ENCODE assay signal across 22 mouse cellular contexts in the genomic region with DNA sequence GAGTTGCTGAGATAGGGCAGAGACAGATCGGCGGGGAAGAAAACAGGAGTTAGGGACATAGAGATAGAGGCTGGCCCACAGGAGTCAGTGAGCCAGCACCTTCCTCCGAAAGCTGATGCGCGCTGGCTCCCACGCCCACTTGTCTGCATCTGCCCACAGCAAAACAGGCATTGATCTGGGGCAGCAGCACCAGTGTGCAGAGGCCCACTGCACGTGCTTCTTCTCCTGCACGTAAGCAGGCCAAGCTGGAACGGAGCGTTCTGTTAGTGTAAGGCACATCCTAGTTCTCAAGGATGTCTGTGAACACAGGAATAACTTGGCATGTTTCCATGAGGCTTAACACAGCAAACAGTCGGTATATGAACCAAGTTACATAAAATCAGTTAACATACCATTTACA. TPM values are rescaled to one million over a fixed set of nuclear protein-coding genes. Genes with fewer than 3 reads are reported as not detected.
A peak's percentile ranks its signal among the peaks of the same experiment; 100 is the strongest.
DNase-seq lines count a peak whose midpoint lies in the region; ATAC-seq and TF ChIP-seq lines count a peak whose summit lies in the region.
"Had no signal": no experiment of that assay in that cellular context is flagged by ENCODE, and none has a peak within 500 bp of the region (broad histone marks: within the 10 kb centered on the region; RNA-seq: fewer than 3 reads in every experiment).

No protein-coding gene starts in this region.

- H3K27ac ChIP-seq in cerebellum, adult 2 months (ENCODE audit: insufficient read depth, low read length) = peak overlapping the region; percentile 47; the same call in 1 of the 2 replicates
- no peak overlapping the region for H3K27ac ChIP-seq in kidney, embryonic 15.5 days
- H3K27ac ChIP-seq: heart, embryonic 13.5 days; liver, embryonic 15.5 days had no signal

- H3K9ac ChIP-seq in kidney, embryonic 15.5 days = 0 out of 2 replicates have a peak overlapping the region, but pooled peaks have one; percentile 2
- H3K9ac ChIP-seq: heart, embryonic 13.5 days; liver, embryonic 15.5 days had no signal

- no peaks in the 10 kb centered on the region for H3K27me3 ChIP-seq in cerebellum, adult 2 months (ENCODE audit: control insufficient read depth, insufficient read depth, low read length)
- H3K27me3 ChIP-seq in kidney, embryonic 15.5 days = peaks cover 22% of the 10 kb centered on the region; the same call in 1 of the 2 replicates

- H3K4me3 ChIP-seq in cerebellum, adult 2 months (replicated peaks; ENCODE audit: insufficient read depth, low read depth, low read length) = no peak overlapping the region
- H3K4me3 ChIP-seq in kidney, embryonic 15.5 days (replicated peaks) = no peak overlapping the region
- H3K4me3 ChIP-seq: heart, embryonic 13.5 days; liver, embryonic 15.5 days had no signal

- no peak for TF ChIP-seq CTCF in cerebellum, adult 2 months (IDR thresholded peaks at IDR 0.05; ENCODE audit: borderline replicate concordance, insufficient read depth, low read depth, low read length)

- WGBS in cerebellum, adult 2 months = 72% methylated on average over 11 of the region's 11 CpGs
- WGBS in kidney, embryonic 15.5 days = 81% methylated on average over 11 of the region's 11 CpGs

- H3K4me1 ChIP-seq in cerebellum, adult 2 months (ENCODE audit: control insufficient read depth, insufficient read depth, low read length) = peaks cover 43% of the 10 kb centered on the region
- peaks cover 3% of the 10 kb centered on the region; the same call in 1 of the 2 replicates for H3K4me1 ChIP-seq in kidney, embryonic 15.5 days
- H3K4me1 ChIP-seq: liver, embryonic 15.5 days had no signal

- no peak overlapping the region for H3K4me2 ChIP-seq in kidney, embryonic 15.5 days
- H3K4me2 ChIP-seq: heart, embryonic 13.5 days; liver, embryonic 15.5 days had no signal

- H3K9me3 ChIP-seq in kidney, embryonic 15.5 days (replicated peaks) = no peaks in the 10 kb centered on the region
- H3K9me3 ChIP-seq: heart, embryonic 13.5 days; liver, embryonic 15.5 days had no signal

- no peak for DNase-seq in cerebellum, adult 2 months
- DNase-seq in cerebellum, adult 8-10 months = no peak
- DNase-seq in kidney, adult 11 months = no peak
- peak; percentile 46 to 67 for DNase-seq in right cerebral cortex, adult 2 months (ENCODE audit: low spot score in 2 of 2)
- no peak for DNase-seq in right cerebral cortex, postnatal 14 days
- DNase-seq in right cerebral cortex, postnatal 36 days (ENCODE audit: low spot score in 2 of 2) = peak; percentile 62 to 82
- DNase-seq: thymus, adult 18-20 months had no signal

- no peak for ATAC-seq in kidney, embryonic 15.5 days (replicated peaks; ENCODE audit: low FRiP score)
- no peak for ATAC-seq in granulocyte monocyte progenitor cell, adult 5-6 weeks (replicated peaks; ENCODE audit: poor library complexity, severe bottlenecking)

- TF ChIP-seq POLR2A in cerebellum, adult 2 months (IDR thresholded peaks at IDR 0.05; ENCODE audit: borderline replicate concordance, insufficient read depth, low read length) = no peak

- no peaks in the 10 kb centered on the region for H3K36me3 ChIP-seq in kidney, embryonic 15.5 days
- H3K36me3 ChIP-seq: heart, embryonic 13.5 days; liver, embryonic 15.5 days had no signal

RNA-seq across cellular contexts. Expression of a gene that starts 5.7 kb away (rescaled TPM):
- polyA plus RNA-seq in cerebellum, adult 2 months (2012; rRNA removed) = 1.9 and 2.4 TPM in 2 replicates
- polyA plus RNA-seq in kidney, embryonic 15.5 days (2015; fragmentation: Nextera tagmentation; extraction: Ambion mirVana) = 0.78 and 1.1 TPM in 2 replicates
- not detected in 2 replicates for total RNA-seq in granulocyte monocyte progenitor cell, adult 5-6 weeks (2014; fragmentation: Nextera tagmentation)
- total RNA-seq in granulocyte monocyte progenitor cell, adult 5-6 weeks (2017) = 0.26 and 0.67 TPM in 2 replicates
- total RNA-seq: CH12.LX; gastrocnemius, adult 18-20 months; heart, postnatal 36 days; megakaryocyte, adult 5-6 weeks had no signal

RNA-seq across cellular contexts. Expression of a gene that starts 13.0 kb away (rescaled TPM):
- polyA plus RNA-seq in cerebellum, adult 2 months (2012; rRNA removed) = 0.36 and 0.51 TPM in 2 replicates
- 0.97 and 1.4 TPM in 2 replicates for polyA plus RNA-seq in kidney, embryonic 15.5 days (2015; fragmentation: Nextera tagmentation; extraction: Ambion mirVana)
- 2.3 and 9.5 TPM in 2 replicates for total RNA-seq in granulocyte monocyte progenitor cell, adult 5-6 weeks (2014; fragmentation: Nextera tagmentation)
- total RNA-seq in granulocyte monocyte progenitor cell, adult 5-6 weeks (2017) = 0.77 TPM in 1 of 2 replicates, not detected in the other
- total RNA-seq: adrenal gland, adult 8-10 months; gastrocnemius, adult 18-20 months; heart, postnatal 36 days had no signal

RNA-seq across cellular contexts. Expression of a gene that starts 16.6 kb away (rescaled TPM):
- 4.7 and 5.0 TPM in 2 replicates for polyA plus RNA-seq in cerebellum, adult 2 months (2012; rRNA removed)
- 196 and 207 TPM in 2 replicates for polyA plus RNA-seq in kidney, embryonic 15.5 days (2015; fragmentation: Nextera tagmentation; extraction: Ambion mirVana)
- total RNA-seq in granulocyte monocyte progenitor cell, adult 5-6 weeks (2014; fragmentation: Nextera tagmentation) = 0.62 TPM in 1 of 2 replicates, not detected in the other
- not detected in 2 replicates for total RNA-seq in granulocyte monocyte progenitor cell, adult 5-6 weeks (2017)
- total RNA-seq: megakaryocyte, adult 5-6 weeks had no signal

RNA-seq across cellular contexts. Expression of a gene that starts 18.2 kb away (rescaled TPM):
- polyA plus RNA-seq in cerebellum, adult 2 months (2012; rRNA removed) = not detected in 2 replicates
- polyA plus RNA-seq in kidney, embryonic 15.5 days (2015; fragmentation: Nextera tagmentation; extraction: Ambion mirVana) = not detected in 2 replicates
- not detected in 2 replicates for total RNA-seq in granulocyte monocyte progenitor cell, adult 5-6 weeks (2014; fragmentation: Nextera tagmentation)
- total RNA-seq in granulocyte monocyte progenitor cell, adult 5-6 weeks (2017) = not detected in 2 replicates
- total RNA-seq: adrenal gland, adult 8-10 months; CH12.LX; gastrocnemius, adult 18-20 months; heart, postnatal 36 days; layer of hippocampus, postnatal 10 days; megakaryocyte, adult 5-6 weeks had no signal
- polyA plus RNA-seq: forebrain, embryonic 11.5 days; gonadal fat pad, adult 2 months; heart, embryonic 13.5 days; kidney, adult 2 months; limb, embryonic 14.5 days; liver, embryonic 15.5 days had no signal

RNA-seq across cellular contexts. Expression of a gene that starts 19.6 kb away (rescaled TPM):
- 0.54 and 0.57 TPM in 2 replicates for polyA plus RNA-seq in cerebellum, adult 2 months (2012; rRNA removed)
- not detected in 2 replicates for polyA plus RNA-seq in kidney, embryonic 15.5 days (2015; fragmentation: Nextera tagmentation; extraction: Ambion mirVana)
- not detected in 2 replicates for total RNA-seq in granulocyte monocyte progenitor cell, adult 5-6 weeks (2014; fragmentation: Nextera tagmentation)
- not detected in 2 replicates for total RNA-seq in granulocyte monocyte progenitor cell, adult 5-6 weeks (2017)
- total RNA-seq: adrenal gland, adult 8-10 months; CH12.LX; gastrocnemius, adult 18-20 months; heart, postnatal 36 days; megakaryocyte, adult 5-6 weeks had no signal
- polyA plus RNA-seq: gonadal fat pad, adult 2 months; heart, embryonic 13.5 days; kidney, adult 2 months; liver, embryonic 15.5 days; midbrain, embryonic 16.5 days had no signal

Comparison
In these comparisons a context has a peak if more than half of its experiments do, and no peak if none do; other contexts are left out.
1. DNase-seq: peak in right cerebral cortex, adult 2 months (2 of 2) and right cerebral cortex, postnatal 36 days (2 of 2); none in cerebellum, adult 2 months (0 of 2), cerebellum, adult 8-10 months (single experiment), kidney, adult 11 months (single experiment) and right cerebral cortex, postnatal 14 days (single experiment).
2. RNA of a gene that starts 16.6 kb away (polyA plus RNA-seq): 196 to 207 TPM in kidney, embryonic 15.5 days; 4.7 to 5.0 TPM in cerebellum, adult 2 months; every median in the first group is over 10 times any median in the second.